Mouse (Mus musculus) embryonic fibroblast, embryonic 13.5 days (primary cell): ENCODE results near the gene Vac14. TPM values are rescaled to one million over a fixed set of nuclear protein-coding genes. Genes with fewer than 3 reads are reported as not detected.

Source experiments
- H3K27ac ChIP-seq: 2 replicates; pipeline ENCODE4 v1.5.1; 2012; ENCODE audit warnings: low read length, control low read depth, inconsistent platforms; ENCODE audit not compliant: insufficient read depth
- H3K4me1 ChIP-seq: 2 replicates; pipeline ENCODE4 v1.6.1; 2011; ENCODE audit warnings: low read length; ENCODE audit not compliant: control insufficient read depth, insufficient read depth
- H3K4me3 ChIP-seq: 2 replicates; pipeline ENCODE4 v1.5.1; 2011; ENCODE audit warnings: mild to moderate bottlenecking, control low read depth, low read length; ENCODE audit not compliant: insufficient read depth
- CTCF ChIP-seq: IDR thresholded peaks from 2 replicates; pipeline ENCODE4 v1.5.1; 2011; ENCODE audit warnings: mild to moderate bottlenecking, control low read depth, low read length, moderate library complexity, borderline replicate concordance; ENCODE audit not compliant: insufficient read depth
- POLR2A ChIP-seq: IDR thresholded peaks from 2 replicates; pipeline ENCODE4 v1.6.1; 2011; ENCODE audit warnings: low read depth, mild to moderate bottlenecking, control low read depth, low read length, moderate library complexity
- polyA plus RNA-seq: library from polyadenylated mRNA; stranded (reverse); fragments of >200 nt; gene quantifications from 2 replicates; pipeline ENCODE4 v1.2.4, GENCODE M21; 2011; ENCODE audit warnings: low read depth; ENCODE audit not compliant: missing spikeins, insufficient read length

The Vac14 gene
- polyA plus RNA-seq, 1 experiment = 21.1 TPM

DNA sequence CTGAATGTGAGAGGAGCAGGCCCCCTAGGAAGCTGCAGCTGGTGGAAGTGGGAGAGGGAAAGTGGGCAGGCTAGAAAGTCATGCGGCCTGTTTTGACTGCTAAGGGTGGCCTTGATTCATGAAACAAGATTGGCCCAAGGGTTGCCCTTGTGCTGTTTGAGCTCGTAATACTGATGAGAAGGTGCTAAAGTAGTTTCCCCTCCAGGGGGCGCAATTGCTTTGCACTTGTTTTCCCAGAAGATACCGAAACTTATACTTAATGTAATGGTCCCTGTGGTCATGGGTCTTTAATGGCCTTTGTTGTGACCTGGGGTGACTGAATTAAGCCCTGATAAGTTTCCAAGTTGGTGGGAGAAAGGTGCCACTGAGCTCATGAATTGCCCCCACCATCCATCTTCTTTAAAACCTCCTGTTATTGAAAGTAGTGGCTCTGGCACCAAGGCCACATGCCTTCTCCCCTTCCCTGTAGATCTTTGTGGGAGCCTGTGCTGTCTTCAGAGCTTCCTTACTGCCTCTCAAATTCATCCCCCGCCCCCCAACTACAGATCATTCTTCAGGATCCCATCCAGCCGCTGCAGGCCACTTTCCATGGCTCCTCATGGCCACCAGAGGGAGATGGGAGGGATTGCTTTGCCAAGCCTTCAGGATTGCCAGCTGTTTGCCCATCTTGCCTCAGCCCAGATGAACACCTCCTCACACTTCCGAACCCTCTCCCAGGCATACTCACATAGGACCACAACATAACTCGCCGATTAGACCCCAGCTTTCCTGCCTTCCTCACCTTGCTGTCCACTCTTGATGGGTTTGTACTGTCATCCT lies 11.1 kb downstream of the Vac14 start:
- Histone ChIP-seq H3K4me1 (peaks cover 12% of the 10 kb centered on the region), H3K4me3 (no peak overlapping the region), H3K27ac (peak overlapping the region; percentile 19)
- TF ChIP-seq POLR2A (no peak), CTCF (peak; percentile 29; the same call in 1 of the 2 replicates)

DNA sequence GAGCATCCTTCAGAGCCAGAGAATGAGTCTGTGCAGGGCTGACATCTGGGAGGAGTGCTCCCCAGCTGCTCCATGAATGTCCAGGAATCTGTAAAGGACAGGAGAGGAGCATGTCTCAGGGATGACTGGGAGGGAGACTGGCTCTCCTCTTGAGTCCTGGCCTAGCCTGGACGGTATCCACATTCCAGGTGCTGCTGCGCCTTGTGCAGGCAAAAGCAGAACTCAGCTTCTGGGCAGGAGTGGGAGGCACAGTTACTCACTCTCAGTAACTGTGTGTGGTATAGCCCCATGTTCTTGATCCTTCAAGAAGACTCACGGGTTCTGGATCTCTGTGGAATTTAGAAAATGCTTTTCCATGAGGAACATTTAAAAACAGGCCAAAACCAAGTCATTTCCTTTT lies 11.7 kb downstream of the Vac14 start:
- Histone ChIP-seq H3K4me3 (no peak overlapping the region), H3K4me1 (peaks cover 12% of the 10 kb centered on the region), H3K27ac (peak overlapping the region; percentile 19)
- TF ChIP-seq POLR2A = no peak

DNA sequence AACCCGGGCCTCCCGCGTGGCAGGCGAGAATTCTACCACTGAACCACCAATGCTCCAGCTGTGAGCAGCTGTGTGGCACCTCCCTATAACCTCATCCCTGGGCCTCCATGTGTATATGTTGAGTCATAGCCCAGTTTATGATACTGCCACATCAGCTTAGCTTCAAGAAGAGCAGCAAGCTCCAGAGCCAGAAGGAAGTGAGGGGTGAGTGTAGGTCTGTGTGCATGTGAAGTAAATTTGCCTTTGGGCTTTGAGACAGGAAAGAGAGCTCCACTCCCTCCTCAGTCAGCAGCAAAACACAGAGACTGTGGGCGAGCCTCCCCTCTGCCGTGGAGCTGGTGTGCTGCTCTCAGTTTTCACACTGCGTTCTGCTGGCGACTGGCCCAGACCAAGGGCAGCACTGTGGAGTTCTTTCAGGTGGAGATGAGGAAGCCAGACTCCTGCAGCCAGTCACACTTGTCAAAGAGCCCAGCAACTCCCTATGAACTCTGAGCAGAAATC lies 12.2 kb downstream of the Vac14 start:
- TF ChIP-seq CTCF (no peak), POLR2A (no peak)
- H3K4me3 ChIP-seq = peak overlapping the region; percentile 1; the same call in 1 of the 2 replicates
- H3K27ac ChIP-seq = peak overlapping the region; percentile 19
- H3K4me1 ChIP-seq = peaks cover 12% of the 10 kb centered on the region

DNA sequence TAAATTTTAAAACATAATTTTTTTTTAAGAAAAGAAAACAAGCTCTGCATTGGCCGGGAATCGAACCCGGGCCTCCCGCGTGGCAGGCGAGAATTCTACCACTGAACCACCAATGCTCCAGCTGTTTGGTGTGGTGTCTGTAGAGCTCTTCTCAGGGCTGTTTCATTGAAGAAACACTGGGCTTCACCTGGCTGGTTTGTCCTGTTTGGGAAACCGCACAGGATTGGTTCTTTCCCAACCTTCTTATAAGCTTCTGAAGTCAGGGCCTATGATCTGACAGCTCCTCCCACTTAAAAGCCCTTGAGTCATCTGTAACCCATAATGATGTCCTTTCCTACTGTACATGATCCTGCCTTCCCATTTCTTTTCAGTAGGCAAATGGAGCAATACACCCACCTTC lies 12.8 kb downstream of the Vac14 start:
- TF ChIP-seq POLR2A = no peak
- TF ChIP-seq CTCF = no peak
- H3K4me1 ChIP-seq = peaks cover 12% of the 10 kb centered on the region
- H3K4me3 ChIP-seq = peak overlapping the region; percentile 1; the same call in 1 of the 2 replicates
- peak overlapping the region; percentile 19 for H3K27ac ChIP-seq

DNA sequence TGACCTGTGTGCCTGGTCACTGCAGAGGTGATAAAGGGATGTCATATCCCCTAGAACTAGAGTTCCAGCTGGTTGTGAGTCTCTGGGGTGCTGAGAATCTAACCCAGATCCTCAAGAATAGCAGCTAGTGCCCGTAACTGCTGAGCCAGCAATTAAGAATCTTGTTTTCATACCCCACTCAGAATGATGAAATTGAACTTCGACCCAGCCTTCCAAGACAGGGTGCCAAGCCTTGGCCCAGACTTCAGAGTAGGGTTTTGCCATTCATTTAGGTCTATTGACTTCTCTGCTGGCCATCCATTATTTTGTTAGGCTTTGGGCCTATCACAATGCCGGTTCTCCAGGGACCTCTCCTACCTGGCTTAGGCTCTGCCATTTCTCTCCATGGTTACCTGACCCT lies 15.4 kb downstream of the Vac14 start:
- Histone ChIP-seq H3K4me3 (no peak overlapping the region), H3K4me1 (peaks cover 12% of the 10 kb centered on the region), H3K27ac (no peak overlapping the region)
- TF ChIP-seq CTCF = no peak
- TF ChIP-seq POLR2A = no peak

DNA sequence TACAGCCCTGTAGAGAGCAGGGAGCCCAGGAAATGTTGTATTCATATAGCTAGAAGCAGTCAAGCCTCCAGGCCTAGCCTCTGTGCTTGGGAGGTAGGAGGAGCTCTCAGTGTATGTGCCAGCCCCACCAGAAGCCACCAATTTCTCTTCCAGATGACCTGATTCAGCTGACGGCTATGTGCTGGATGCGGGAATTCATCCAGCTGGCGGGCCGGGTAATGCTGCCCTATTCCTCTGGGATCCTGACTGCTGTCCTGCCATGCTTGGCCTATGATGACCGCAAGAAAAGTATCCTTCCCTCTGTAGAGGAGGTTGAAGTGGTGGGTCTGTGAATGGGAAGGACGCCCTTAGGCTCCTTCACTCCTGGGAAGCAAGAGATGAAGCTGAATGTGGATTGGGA lies 17.8 kb downstream of the Vac14 start:
- TF ChIP-seq POLR2A (no peak), CTCF (no peak)
- H3K4me3 ChIP-seq = no peak overlapping the region
- H3K4me1 ChIP-seq = peaks cover 3% of the 10 kb centered on the region; the same call in 1 of the 2 replicates
- H3K27ac ChIP-seq = no peak overlapping the region

DNA sequence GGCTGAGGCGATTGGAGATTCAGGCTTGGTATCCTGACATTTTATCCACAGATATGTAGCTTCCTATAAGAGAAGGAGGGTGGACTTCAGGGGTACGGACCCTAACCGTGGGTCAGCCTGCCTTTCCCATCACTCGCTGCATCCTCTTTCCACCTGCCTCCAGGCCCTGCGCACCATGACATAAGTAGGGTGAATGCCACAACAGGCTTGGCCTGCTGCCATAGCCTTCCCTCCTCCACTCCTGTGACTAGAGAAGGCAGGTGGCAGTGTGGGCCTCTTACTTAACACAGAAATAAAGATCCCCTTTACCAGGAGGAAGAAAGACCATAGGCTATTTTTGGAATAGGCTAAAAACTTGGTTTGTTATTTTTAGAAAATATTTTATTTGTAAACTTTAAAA lies 23.9 kb downstream of the Vac14 start:
- TF ChIP-seq POLR2A = no peak
- TF ChIP-seq CTCF = no peak
- no peaks in the 10 kb centered on the region for H3K4me1 ChIP-seq

DNA sequence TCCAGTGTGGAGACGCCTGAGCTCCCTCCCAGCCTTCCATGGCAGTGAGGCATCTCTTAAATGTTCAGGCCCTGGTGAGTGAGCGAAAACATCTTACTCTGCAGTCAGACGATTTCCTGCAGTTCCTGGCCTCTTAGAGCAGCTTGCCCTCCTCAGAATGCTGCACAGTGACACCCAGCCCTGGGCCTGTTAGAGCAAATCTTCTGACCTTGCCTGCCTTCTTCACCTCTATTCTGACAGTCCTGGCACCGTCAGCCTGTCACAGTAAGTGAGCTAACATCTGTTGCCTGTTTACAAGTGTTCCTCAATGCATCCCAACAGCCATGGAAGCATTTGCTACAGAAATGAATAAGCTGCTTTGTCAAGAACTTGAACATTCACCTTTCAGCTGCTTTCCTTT lies 24.8 kb downstream of the Vac14 start:
- TF ChIP-seq POLR2A (no peak), CTCF (no peak)
- no peak overlapping the region for H3K4me3 ChIP-seq
- no peaks in the 10 kb centered on the region for H3K4me1 ChIP-seq
- H3K27ac ChIP-seq = no peak overlapping the region

More for the DNA sequence above, 23.9 kb downstream of the Vac14 start:
- Histone ChIP-seq H3K27ac (no peak overlapping the region), H3K4me3 (no peak overlapping the region)

DNA sequence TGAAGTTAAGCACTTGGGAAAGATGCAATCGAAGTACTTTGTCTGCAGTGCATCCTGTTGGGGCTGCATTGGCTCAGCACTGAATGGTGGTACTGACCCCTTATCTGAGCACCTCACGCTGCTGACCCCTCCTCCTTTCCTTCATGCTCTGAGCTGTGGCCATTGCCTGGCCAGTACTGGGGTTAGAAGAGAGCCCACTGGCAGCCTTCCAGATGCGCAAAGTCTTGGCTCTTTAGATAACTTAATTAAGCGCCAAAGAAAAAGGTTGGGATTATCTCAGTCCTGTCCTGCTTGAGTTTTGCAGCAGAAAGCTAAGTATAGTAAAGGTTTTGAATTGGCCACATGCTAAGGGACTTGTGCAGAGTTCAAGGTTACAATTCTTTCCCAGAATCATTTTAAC lies 26.0 kb downstream of the Vac14 start:
- H3K4me3 ChIP-seq = no peak overlapping the region
- H3K4me1 ChIP-seq = 0 out of 2 replicates have a peak, but pooled peaks cover 4% of the 10 kb centered on the region
- no peak for TF ChIP-seq CTCF
- TF ChIP-seq POLR2A = no peak
- no peak overlapping the region for H3K27ac ChIP-seq

DNA sequence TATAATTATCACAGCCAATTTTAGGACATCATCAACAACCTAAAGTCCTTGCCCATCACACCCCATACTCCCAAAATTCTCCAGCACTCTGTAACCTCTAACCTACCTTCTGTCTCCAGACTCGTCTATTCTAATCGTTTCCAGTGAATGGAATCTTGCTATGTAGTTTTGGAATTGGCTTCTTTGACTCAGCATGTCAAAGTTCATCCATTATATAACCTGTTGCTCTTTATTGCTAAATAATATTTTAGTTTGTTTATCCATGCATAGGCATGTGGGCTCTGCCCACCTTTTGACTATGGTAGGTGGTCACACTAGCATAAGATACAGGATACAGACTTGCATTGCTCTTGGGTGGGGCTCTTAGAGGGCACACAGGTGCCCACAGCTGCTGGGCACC lies 26.5 kb downstream of the Vac14 start:
- TF ChIP-seq CTCF (no peak), POLR2A (no peak)
- Histone ChIP-seq H3K4me1 (0 out of 2 replicates have a peak, but pooled peaks cover 4% of the 10 kb centered on the region), H3K4me3 (no peak overlapping the region), H3K27ac (no peak overlapping the region)
